Mouse (Mus musculus) hindbrain, embryonic 14.5 days (tissue): ENCODE data around the gene Macc1. TPM values are rescaled to one million over a fixed set of nuclear protein-coding genes. Genes with fewer than 3 reads are reported as not detected.
"Not testable (repeated sequence)": the region's sequence is repeated elsewhere in the genome, so short reads cannot be mapped to it uniquely, and the experiment has no call there.

ENCODE experiments used
- ATAC-seq: fragments of 200-750 bp; cut with Nextera tagmentation; 2 replicates; pipeline ENCODE4 v1.8.0; 2017; ENCODE audit warnings: moderate number of reproducible peaks, mild to moderate bottlenecking, moderate TSS enrichment, moderate library complexity; ENCODE audit not compliant: low FRiP score
- DNase-seq: peaks from one replicate; pipeline ENCODE4 v3.0.0-alpha.2; 2015; ENCODE audit warnings: low spot score
- H3K27ac ChIP-seq: fragments of 300-500 bp; sonication (generic); 2 replicates; pipeline ENCODE4 v1.5.1; 2014; ENCODE audit warnings: mild to moderate bottlenecking, moderate library complexity
- H3K27me3 ChIP-seq: fragments of 300-500 bp; sonication (generic); 2 replicates; pipeline ENCODE4 v1.6.1; 2014; ENCODE audit warnings: mild to moderate bottlenecking, low read length, mixed read lengths; ENCODE audit not compliant: control insufficient read depth, insufficient read depth
- H3K36me3 ChIP-seq: fragments of 300-500 bp; sonication (generic); replicated peaks from 2 replicates; pipeline ENCODE4 v1.6.1; 2014; ENCODE audit not compliant: control insufficient read depth, insufficient read depth
- H3K4me1 ChIP-seq: fragments of 300-500 bp; sonication (generic); replicated peaks from 2 replicates; pipeline ENCODE4 v1.6.1; 2014; ENCODE audit warnings: antibody characterized with exemption, low read length, mixed read lengths; ENCODE audit not compliant: control insufficient read depth, insufficient read depth
- H3K4me2 ChIP-seq: fragments of 300-500 bp; sonication (generic); replicated peaks from 2 replicates; pipeline ENCODE4 v1.6.1; 2014; ENCODE audit warnings: mild to moderate bottlenecking, moderate library complexity
- H3K4me3 ChIP-seq: fragments of 300-500 bp; sonication (generic); replicated peaks from 2 replicates; pipeline ENCODE4 v1.5.1; 2014; ENCODE audit warnings: mild to moderate bottlenecking, low read length
- H3K9ac ChIP-seq: fragments of 300-500 bp; sonication (generic); 2 replicates; pipeline ENCODE4 v1.6.1; 2014
- H3K9me3 ChIP-seq: fragments of 300-500 bp; sonication (generic); 2 replicates; pipeline ENCODE4 v1.6.1; 2016; ENCODE audit warnings: low read length; ENCODE audit not compliant: control insufficient read depth
- WGBS: fragments of 180-500 bp; shearing (Covaris S2); extraction: QIAGEN DNeasy Blood & Tissue Kit; methylation state at CpG from one replicate; pipeline ENCODE4 v1.1.7; 2014; 5-methylcytosine and 5-hydroxymethylcytosine counted together
- polyA plus RNA-seq: library from polyadenylated mRNA; unstranded; fragments of >200 nt; fragmentation: Nextera tagmentation; extraction: Ambion mirVana; gene quantifications from 2 replicates; pipeline ENCODE4 v1.2.1, GENCODE M21; 2014

Gene Macc1
- polyA plus RNA-seq, 1 experiment from 2014 or later, result not detected

DNA sequence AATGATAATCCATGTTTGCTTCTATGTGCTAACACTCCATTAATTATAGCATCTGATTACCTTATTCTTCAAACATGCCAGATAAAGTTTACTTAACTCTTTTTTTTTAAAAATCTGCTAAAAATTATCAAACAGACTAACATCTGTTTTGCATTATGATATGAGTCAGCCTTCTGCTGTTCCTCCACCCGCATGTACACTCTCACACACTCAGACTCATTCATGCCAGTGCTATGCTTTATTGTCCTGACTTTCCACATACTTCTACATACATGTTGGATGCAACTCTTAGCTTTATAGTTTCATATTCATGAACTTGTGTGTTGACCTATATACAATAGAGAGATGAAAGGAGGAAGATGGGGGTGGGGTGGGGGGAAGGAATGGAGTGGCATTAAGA lies 4.7 kb downstream of the Macc1 start:
- Histone ChIP-seq H3K9ac (no peak overlapping the region), H3K27ac (no peak overlapping the region), H3K27me3 (no peaks in the 10 kb centered on the region), H3K36me3 (no peaks in the 10 kb centered on the region), H3K9me3 (no peaks in the 10 kb centered on the region), H3K4me3 (no peak overlapping the region), H3K4me1 (no peaks in the 10 kb centered on the region), H3K4me2 (no peak overlapping the region)
- 83% methylated on average over 1 of the region's 1 CpGs for WGBS
- ATAC-seq (no peak), DNase-seq (no peak)

GRCm38 (mm10) chr12:119325400-119325799 lies 11.3 kb downstream of the Macc1 start:
- H3K4me3 ChIP-seq, result no peak overlapping the region
- H3K4me2 ChIP-seq, result no peak overlapping the region
- DNase-seq, result no peak
- H3K27me3 ChIP-seq, result no peaks in the 10 kb centered on the region
- no peaks in the 10 kb centered on the region for H3K36me3 ChIP-seq
- no peaks in the 10 kb centered on the region for H3K4me1 ChIP-seq
- ATAC-seq, result no peak
- H3K27ac ChIP-seq, result no peak overlapping the region
- H3K9ac ChIP-seq, result no peak overlapping the region
- no peaks in the 10 kb centered on the region for H3K9me3 ChIP-seq

- Histone ChIP-seq H3K27me3 (no peaks in the 10 kb centered on the region), H3K4me3 (no peak overlapping the region), H3K27ac (no peak overlapping the region), H3K9me3 (no peaks in the 10 kb centered on the region), H3K4me2 (no peak overlapping the region), H3K4me1 (no peaks in the 10 kb centered on the region), H3K36me3 (no peaks in the 10 kb centered on the region), H3K9ac (no peak overlapping the region)
- 95% methylated on average over 4 of the region's 4 CpGs for WGBS
- no peak for DNase-seq
- no peak for ATAC-seq
Measured at GRCm38 (mm10) chr12:119330644-119331043, 16.6 kb downstream of the Macc1 start.

GRCm38 (mm10) chr12:119333376-119333775 lies 19.3 kb downstream of the Macc1 start:
- Histone ChIP-seq H3K9me3 (no peaks in the 10 kb centered on the region), H3K4me2 (no peak overlapping the region), H3K9ac (no peak overlapping the region), H3K36me3 (no peaks in the 10 kb centered on the region), H3K4me1 (no peaks in the 10 kb centered on the region), H3K27me3 (no peaks in the 10 kb centered on the region), H3K27ac (no peak overlapping the region), H3K4me3 (no peak overlapping the region)
- DNase-seq (no peak), ATAC-seq (no peak)

DNA sequence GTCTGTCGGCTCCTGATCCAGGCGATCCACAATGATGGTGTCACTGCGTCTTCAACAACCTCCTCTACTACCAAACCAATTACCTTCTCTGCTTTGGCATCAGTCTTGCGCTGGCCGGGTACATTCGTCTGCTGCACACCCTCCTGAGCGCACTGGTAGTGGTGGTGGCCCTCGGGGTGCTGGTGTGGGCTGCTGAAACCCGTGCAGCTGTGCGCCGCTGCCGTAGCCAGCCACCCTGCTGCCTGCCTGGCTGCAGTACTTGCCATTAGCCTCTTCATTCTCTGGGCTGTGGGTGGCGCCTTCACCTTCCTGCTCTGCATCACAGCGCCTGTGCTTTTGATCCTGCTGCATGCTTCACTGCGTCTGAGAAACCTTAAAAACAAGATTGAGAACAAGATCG lies 38.5 kb downstream of the Macc1 start:
- H3K36me3 ChIP-seq, DNase-seq, H3K4me3 ChIP-seq, H3K27ac ChIP-seq, H3K9ac ChIP-seq, H3K27me3 ChIP-seq, H3K9me3 ChIP-seq, H3K4me1 ChIP-seq: not testable (repeated sequence)
- H3K4me2 ChIP-seq, result 0 out of 2 replicates have a peak overlapping the region, but pooled peaks have one; percentile 4
- ATAC-seq, result 0 out of 2 replicates have a peak, but pooled peaks have one; percentile 37
- 38% methylated on average over 16 of the region's 16 CpGs for WGBS

DNA sequence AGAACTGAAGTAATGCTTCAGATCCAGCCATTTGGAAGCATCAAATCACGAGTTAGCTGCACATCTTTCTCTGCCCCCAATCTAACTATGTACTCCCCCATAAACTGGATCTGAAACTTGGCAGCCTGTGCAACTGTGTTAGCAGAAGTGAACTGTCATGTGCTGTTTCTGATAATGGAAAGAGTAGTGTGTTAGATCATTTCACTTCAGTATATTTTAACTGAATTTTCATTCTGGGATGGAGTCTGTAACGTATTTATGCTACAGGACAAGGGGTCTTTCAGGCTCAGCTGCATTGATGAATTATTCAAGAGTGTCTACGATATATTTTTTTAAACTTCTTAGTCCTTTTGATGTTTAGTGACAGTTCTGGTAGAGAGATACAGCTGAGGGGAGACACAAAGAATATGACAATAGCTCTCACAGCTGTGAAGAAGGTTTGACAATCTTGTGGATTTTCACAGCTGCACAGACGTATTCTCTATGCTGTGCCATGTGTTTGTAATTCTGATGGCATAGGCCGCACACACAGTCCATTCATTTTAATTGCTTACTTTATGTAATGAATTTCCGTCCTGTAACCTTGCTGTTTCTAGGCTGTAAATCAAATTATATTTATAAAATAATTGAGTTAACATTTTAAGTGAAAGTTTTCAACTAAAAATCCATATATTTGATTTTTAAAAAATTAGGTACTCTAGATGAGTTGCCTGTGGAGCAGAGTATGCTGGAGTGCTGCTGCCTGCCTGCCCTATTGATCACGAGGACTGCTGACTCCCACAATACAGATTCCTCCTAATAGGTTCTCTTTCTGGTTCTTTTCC lies 43.6 kb downstream of the Macc1 start:
- Histone ChIP-seq H3K27ac (no peak overlapping the region), H3K27me3 (no peaks in the 10 kb centered on the region), H3K4me1 (no peaks in the 10 kb centered on the region), H3K36me3 (no peaks in the 10 kb centered on the region), H3K4me2 (no peak overlapping the region), H3K9ac (no peak overlapping the region), H3K9me3 (no peaks in the 10 kb centered on the region), H3K4me3 (no peak overlapping the region)
- ATAC-seq, result peak; percentile 59; the same call in 1 of the 2 replicates
- WGBS, result 24% methylated on average over 7 of the region's 7 CpGs
- no peak for DNase-seq

- DNase-seq, result no peak
- no peak overlapping the region for H3K27ac ChIP-seq
- WGBS, result 36% methylated on average over 1 of the region's 1 CpGs
Measured at GRCm38 (mm10) chr12:119358242-119358515, 44.1 kb downstream of the Macc1 start.

DNA sequence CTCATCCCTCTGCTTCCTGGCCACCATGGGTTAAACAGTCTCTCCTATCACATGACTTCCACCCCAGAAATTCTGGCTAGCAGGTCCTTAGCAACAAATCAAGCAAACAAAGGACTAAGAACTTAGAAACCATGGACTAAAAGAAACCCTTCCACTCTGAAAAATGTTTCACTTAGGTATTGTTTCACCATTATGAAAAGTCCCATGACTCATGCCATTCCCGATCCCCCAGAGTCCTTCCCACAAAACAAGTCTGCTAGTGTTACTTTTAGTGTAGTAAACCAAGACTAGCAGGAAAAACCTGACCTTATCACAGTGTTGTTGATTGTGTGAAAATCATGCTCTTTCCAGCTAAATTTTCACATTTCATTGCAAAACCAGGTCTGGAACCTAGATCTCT lies 51.0 kb downstream of the Macc1 start:
- WGBS, result 56% methylated on average over 1 of the region's 1 CpGs
- DNase-seq (no peak), ATAC-seq (no peak)
- Histone ChIP-seq H3K4me1 (no peaks in the 10 kb centered on the region), H3K27ac (no peak overlapping the region), H3K9me3 (no peaks in the 10 kb centered on the region), H3K36me3 (no peaks in the 10 kb centered on the region), H3K9ac (no peak overlapping the region), H3K4me3 (no peak overlapping the region), H3K4me2 (no peak overlapping the region), H3K27me3 (no peaks in the 10 kb centered on the region)

More at GRCm38 (mm10) chr12:119358242-119358515, 44.1 kb downstream of the Macc1 start:
- Histone ChIP-seq H3K36me3 (no peaks in the 10 kb centered on the region), H3K27me3 (no peaks in the 10 kb centered on the region), H3K4me1 (no peaks in the 10 kb centered on the region), H3K9me3 (no peaks in the 10 kb centered on the region), H3K4me2 (no peak overlapping the region), H3K4me3 (no peak overlapping the region), H3K9ac (no peak overlapping the region)
- ATAC-seq, result no peak

GRCm38 (mm10) chr12:119369832-119370231 lies 55.8 kb downstream of the Macc1 start:
- Histone ChIP-seq H3K9me3 (no peaks in the 10 kb centered on the region), H3K4me3 (no peak overlapping the region), H3K9ac (no peak overlapping the region), H3K27me3 (no peaks in the 10 kb centered on the region), H3K36me3 (no peaks in the 10 kb centered on the region), H3K4me2 (no peak overlapping the region), H3K4me1 (no peaks in the 10 kb centered on the region), H3K27ac (no peak overlapping the region)
- WGBS, result 86% methylated on average over 4 of the region's 4 CpGs
- ATAC-seq (no peak), DNase-seq (no peak)

GRCm38 (mm10) chr12:119372359-119372758 lies 58.3 kb downstream of the Macc1 start:
- 85% methylated on average over 4 of the region's 4 CpGs for WGBS

More at GRCm38 (mm10) chr12:119372359-119372758, 58.3 kb downstream of the Macc1 start:
- Histone ChIP-seq H3K4me1 (no peaks in the 10 kb centered on the region), H3K27ac (no peak overlapping the region), H3K4me2 (no peak overlapping the region), H3K4me3 (no peak overlapping the region), H3K9ac (no peak overlapping the region), H3K9me3 (no peaks in the 10 kb centered on the region), H3K36me3 (no peaks in the 10 kb centered on the region), H3K27me3 (no peaks in the 10 kb centered on the region)
- DNase-seq, result no peak
- no peak for ATAC-seq
